Mouse (Mus musculus) left cerebral cortex, adult 8-10 months (tissue): Measurements from ENCODE around the gene Timd4. TPM values are rescaled to one million over a fixed set of nuclear protein-coding genes. Genes with fewer than 3 reads are reported as not detected.

Source experiments
- DNase-seq, 2 experiments: peaks; one replicate each; pipeline ENCODE4 v3.0.0; 2022; ENCODE audit warnings: low spot score in 2 of 2
- total RNA-seq, 4 experiments: library from RNA; stranded (reverse); gene quantifications; 2 replicates each; pipeline ENCODE4 v1.2.4; 2022

Timd4 gene
- total RNA-seq = under 1 TPM in 1 of 4 experiments, not detected in 3; 0.16 TPM

DNA sequence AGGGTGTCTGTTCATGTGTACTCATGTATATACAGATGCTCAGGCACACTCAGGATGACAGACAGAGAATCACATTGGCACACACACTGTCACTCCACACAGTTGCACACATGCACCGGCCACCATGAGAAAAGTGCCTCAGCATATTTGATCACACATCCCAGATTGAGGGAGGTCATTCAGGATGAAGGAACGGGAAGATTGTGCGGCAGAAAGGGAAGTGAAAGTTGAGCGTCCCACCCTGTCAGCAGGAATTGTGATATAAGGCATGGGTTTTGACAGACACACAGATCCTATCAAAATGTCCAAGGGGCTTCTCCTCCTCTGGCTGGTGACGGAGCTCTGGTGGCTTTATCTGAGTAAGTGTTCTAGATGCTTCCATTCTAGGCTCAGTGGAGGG, at the start of gene Timd4:
Gene Timd4, plus strand, starts transcription at position 290 of the 400 bp plus-strand sequence.
- DNase-seq = no peak

DNA sequence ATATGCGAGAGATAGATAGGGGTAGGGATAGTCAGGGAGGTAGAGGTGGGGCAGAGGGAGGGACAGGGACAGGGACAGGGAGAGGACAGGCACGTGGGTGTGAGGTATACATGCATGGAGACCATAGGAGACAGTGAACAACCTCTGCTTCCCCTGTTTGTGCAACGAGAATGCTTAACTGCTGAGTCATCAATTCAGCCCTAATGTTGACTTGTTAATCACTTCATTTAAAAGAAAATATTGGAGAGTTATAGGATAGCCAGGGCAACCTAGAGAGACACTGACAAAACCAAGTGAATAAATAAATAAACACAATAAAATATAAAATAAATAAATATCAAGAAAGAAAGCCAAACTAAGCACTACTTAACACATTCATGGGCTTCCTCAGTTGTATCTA, 33.7 kb upstream of the Timd4 start:
- no peak for DNase-seq

DNA sequence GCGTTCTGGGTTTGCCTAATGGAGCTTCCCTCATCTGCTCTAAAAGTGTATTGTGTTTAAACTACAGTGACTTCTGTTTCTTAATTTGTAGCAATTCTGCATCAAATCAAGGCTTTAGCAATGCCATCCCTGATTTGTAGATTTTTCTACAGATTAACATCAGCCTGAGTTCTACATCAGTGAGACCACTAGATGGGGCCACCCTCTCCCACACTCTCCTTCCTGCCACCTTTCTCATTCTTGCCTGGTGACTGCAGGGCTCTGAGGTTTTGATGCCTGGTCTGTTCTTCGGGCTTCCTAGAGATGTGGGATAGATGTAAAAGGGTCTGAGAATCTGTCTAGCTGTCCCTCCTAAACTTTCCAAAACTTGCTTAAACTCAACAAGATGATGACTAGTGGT, 30.8 kb upstream of the Timd4 start:
- no peak for DNase-seq

DNA sequence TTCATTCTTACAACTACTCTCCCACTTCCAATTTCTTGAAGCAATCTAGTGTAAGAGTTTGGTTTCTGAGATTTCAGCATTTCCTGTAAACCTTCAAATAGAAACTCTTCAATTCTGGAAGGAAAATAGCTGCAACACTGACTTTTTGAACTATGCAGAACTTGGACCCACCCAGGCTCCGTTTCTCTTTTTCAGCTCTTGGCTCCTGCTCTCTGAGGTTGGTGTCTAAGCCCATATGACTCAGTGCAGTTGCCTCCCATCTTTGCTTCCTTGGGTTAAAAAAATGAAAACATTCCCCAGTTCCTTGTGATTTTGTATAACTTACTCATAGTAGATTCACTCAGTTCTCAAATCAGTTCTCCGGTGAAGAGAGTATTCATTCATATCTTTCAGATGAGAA, 6.2 kb upstream of the Timd4 start:
- DNase-seq = no peak

DNA sequence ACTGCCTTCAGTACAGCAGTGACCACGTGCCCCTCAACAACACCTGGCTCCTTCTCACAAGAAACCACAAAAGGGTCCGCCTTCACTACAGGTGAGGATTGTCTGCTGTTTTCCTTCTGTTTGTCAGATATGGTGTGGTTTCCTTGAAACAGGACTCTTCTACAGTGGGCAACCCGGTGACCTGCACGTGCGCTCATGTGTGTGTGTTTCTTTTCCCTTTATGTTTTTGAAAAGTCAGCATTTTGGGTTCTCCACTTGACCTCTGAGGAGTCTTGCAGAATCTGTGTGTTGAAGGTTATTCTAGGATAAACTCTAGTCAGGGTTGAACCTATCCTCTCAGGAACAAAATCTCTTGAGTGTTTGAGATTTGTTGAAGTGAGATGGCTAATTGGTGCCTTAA, 7.1 kb downstream of the Timd4 start:
- no peak for DNase-seq

DNA sequence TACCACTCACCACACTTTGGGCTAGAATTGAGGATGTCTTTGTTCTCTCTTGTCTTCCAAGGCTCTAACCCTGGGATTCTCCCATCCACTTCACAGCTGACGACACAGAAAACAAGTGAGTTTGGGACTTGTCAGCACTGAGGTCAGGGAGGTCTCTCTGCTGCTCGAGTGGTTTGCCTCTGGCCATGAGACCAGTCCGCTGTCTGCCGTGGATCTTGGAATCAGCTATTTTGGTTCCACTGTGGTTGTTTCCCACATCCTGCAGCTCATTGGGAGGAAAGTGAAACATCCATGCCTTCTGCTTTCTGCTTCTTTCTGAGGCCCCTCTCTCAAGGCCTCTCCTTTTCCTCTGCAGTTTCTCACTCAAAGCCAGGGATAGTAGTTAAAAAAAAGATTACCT, 9.3 kb downstream of the Timd4 start:
- DNase-seq = no peak

DNA sequence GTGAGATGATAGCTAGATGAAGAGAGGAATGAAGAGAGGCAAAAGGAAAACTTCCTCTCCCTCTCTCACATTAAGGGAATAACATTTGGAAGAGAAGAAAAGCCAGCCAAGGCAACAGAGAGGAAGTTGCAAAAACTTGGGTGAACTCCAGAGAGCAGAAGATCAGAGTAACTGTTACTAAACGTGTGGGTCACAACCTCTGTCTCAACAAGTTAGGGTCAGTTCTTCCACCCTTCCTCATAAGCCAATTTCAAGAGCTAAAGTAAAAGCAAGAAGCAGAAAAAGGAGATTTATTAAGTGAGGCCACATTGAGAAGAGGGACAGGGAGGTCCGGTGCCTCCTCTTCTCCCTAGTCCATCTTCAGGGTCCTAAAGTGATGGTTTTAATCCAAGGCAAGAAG, 19.7 kb downstream of the Timd4 start:
- no peak for DNase-seq

DNA sequence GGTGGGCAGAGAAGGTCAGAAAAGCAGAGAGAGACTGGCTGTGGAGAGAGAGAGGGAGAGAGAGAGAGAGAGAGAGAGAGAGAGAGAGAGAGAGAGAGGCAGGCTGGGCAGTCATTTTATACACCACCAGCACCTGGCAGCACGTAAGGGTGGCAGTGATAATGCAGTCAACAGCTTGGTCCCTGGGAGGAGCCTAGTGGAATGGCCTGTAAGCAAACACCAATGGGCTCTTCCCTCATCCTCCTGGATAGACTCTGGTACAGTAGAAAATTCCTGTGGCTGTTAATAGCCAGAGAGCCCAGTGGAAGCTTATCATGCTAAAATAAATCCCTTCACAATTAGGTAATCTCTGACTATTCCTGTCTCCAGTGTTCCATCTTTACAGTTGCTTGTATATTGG, 24.5 kb downstream of the Timd4 start:
- no peak for DNase-seq

DNA sequence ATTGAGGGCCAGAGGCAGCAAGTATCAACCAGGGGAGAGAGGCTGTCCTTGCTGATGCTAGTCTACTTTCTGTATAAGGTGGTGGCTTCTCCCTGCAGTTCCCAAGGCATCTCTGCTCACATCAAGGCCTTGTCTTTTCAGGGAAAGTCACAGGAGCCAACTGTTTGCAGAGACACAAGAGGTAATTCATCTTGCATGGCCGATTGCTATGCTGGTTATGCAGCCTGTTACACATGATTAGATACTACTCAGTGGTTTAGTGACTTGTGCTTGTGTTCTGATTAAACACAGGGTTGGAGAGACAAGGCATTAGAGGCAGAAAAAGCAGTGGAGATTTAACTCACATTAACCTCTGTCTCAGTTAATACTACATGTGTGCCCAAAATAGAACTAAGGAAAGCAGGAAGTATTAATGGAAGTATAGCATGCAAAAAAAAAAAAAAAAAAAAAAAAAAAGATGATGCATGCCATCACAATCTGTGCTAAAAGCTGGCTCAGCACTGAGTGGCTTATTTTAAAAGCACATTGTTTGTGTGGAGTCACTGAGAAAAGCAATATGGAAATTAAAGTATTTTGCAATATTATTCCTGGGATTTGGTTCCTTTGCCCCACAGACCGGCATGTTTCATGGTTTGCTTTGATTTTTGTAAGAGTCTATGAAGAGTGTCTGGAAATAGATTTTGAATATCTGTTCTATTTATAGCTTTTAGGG, 31.6 kb downstream of the Timd4 start:
- no peak for DNase-seq

DNA sequence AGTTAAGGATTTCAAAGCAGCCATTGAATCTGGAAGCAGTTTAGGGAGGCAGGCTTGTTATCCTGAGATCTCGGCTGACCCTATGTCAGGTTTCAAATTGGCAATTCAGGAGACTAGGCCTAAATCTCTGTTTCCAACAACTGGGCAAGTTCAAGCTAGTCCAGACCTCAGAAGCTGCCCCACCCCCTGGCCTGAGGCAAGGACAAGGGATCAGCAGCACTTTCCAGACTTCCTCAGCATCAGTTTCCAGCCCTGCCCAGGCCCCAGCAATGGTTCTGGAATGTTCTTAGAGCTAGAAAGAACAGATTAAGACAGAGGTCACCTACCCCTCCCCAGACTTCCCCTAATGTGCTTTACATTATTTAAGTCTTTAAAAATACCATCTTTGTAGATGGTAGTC, 36.1 kb downstream of the Timd4 start:
- DNase-seq = no peak

DNA sequence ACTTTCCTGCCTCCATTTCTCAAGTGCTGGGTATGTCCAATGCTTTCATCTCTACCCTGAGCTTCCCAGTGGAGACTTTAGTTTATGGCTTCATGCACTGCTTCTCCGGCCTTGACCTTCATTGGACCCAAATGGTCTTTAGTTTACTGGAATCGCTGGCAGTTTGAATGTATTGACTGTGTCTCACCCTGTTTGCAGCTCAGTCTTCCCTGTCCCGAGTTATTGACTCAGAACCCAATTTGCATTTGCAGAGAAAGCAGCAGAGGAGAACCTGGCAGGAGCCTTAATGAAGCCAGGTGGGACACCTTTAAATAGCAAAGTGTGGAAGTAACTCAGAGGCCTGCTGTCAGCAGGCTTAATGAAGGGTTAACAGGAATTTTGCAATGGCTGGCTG, 37.2 kb downstream of the Timd4 start:
- DNase-seq = no peak

DNA sequence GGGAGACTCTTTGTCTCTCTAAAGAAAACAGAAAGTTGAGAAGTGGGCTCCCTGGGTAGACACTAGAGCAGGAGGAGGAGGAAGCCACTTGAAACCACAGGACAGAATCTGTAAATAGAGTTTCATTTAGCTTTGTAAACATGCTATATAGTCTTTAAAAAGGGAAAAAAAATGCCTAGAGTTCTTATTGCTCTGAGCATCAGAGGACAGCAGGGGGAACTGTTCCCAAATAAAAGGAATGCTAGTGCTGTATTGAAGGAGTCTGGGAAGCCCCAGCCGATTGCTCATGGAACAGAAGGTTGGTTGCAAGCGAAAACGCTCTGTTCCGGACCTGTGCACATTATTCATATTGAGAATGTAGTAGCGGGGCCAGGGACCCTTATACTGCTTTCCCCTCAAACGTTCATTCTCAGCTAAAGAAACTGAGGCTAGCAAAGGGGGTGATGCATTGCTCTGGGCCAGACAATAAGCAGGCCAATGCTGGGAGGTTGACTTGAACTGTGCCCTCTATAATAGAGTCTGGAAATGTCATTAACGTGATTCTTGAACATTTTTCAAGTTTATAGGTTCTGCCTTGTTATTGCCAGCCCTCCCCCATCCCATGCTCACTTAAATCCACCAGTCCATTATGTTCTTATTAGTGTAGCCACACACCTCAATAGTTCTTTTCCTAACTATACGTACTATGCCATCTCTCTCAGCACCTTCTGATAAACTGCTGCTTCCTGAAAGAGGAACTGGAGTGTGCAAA, 37.8 kb downstream of the Timd4 start:
- no peak for DNase-seq

DNA sequence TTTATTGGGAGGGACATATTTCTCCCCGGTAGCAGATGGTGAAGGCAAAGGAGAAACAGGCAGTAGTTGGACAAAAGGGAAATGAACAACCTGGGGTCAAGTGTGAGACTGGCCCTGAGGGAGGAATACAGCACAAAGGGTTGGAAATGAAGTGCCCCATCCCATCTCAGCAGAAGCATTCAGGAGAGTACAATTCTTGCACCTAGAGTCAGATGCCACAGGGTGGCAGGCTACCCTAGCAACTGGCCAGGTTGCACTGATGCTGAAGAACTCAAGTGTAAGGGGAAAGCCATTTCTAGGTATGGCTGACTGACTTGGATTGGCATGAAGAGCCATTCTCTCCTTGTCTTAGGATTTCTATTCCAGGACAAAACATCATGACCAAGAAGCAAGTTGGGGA, 54.2 kb downstream of the Timd4 start:
- DNase-seq = peak in 1 of 2 experiments; percentile 5

DNA sequence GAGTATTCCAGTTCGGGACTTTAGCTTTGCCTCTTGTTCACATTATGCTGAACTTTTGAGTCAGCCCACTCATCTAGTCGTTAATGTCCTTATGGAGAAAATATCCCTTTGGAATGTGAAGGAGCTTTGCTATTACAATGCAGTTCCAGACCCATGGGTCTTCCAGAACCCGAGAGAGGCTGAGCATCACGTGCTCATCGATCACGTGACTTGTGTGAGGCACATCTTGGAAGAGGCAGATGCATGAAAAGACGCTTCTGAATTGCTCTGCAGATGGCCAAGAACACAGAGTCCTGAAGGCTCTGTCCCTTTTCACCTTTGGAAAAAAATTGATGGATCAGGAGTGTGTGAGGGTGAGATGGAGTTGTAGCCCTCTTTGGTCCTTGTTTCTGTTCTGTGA, 58.0 kb downstream of the Timd4 start:
- no peak for DNase-seq

DNA sequence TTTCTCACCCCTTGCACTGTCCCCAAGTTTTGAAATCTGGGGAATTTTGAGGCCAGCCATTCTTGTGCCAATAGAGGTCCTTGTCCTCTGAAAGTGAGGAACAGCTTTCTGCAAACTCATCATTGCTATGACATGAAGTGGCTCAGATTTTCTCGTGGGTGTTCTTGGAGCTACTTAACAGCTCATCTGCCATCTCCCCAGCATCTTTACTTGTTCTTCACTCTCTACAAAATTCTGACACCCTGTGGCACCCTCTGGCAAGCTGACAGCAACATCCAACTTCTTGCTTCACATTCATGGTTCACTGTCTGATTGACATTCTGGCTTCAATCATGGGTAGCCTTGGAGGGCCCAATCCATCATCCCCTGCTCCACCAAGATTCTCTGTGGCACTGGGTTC, 65.2 kb downstream of the Timd4 start:
- DNase-seq = peak in 1 of 2 experiments; percentile 3

DNA sequence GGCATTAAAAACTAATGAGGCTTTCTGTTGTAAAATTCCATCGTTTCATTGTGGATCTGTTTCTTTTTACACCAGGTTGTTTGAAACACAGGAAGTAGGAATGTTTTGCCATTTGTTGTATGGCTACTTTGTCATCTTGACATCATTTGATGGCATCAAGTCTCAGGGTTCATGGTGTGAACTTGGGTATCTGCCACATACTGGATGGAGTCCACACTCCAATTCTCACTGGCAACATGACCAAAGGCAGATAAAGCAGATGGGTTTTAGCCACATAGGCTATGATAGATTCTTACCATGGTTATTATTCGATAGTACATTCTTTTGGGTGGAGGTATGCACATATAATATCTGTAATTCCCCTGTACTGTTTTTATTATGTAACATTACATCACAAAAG, 71.9 kb downstream of the Timd4 start:
- DNase-seq = no peak

DNA sequence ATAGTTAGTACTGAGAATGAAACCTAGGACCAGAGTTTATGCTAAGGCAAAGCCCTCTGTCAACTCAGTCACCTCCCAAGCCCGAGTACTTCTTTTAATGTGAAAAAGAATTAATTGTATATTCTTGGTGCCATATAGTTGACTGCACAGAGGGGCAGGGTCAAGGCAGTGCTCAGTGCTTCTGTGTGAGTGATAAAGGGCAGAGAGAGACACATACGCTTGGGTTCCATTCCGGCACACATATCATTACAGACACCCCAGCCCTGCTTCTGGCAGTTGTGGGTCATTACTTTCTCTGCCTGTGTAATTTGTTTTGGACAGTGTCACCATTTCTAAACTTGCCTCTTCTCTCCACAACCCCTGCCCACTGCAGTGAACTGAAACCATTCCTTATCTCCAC, 78.5 kb downstream of the Timd4 start:
- DNase-seq = no peak

Other genes with a start within 250 kb of the Timd4 start
- gene BC053393, start 239.3 kb upstream of the Timd4 start, total RNA-seq = not detected
- gene Dppa1, start 181.5 kb upstream of the Timd4 start, total RNA-seq = not detected
- gene Timd2, start 103.7 kb upstream of the Timd4 start, total RNA-seq = not detected
- gene Havcr1, start 75.7 kb upstream of the Timd4 start, total RNA-seq = not detected